Mouse (Mus musculus) forebrain, embryonic 10.5 days (tissue): ENCODE measurements around the gene Mgat4e. TPM values are rescaled to one million over a fixed set of nuclear protein-coding genes. Genes with fewer than 3 reads are reported as not detected.
"Not testable (repeated sequence)": the region's sequence is repeated elsewhere in the genome, so short reads cannot be mapped to it uniquely, and the experiment has no call there.

Experiments used
- DNase-seq: peaks from one replicate; pipeline ENCODE4 v3.0.0-alpha.2; 2017; ENCODE audit warnings: low spot score; ENCODE audit errors: extremely low spot score
- H3K27ac ChIP-seq: fragments of 300-500 bp; sonication (generic); 2 replicates; pipeline ENCODE4 v1.5.1; 2016; ENCODE audit warnings: mild to moderate bottlenecking
- H3K27me3 ChIP-seq: fragments of 300-500 bp; sonication (generic); 2 replicates; pipeline ENCODE4 v1.6.1; 2016; ENCODE audit warnings: mild to moderate bottlenecking; ENCODE audit not compliant: poor library complexity, severe bottlenecking
- H3K36me3 ChIP-seq: fragments of 300-500 bp; sonication (generic); replicated peaks from 2 replicates; pipeline ENCODE4 v1.6.1; 2016; ENCODE audit warnings: mild to moderate bottlenecking, moderate library complexity
- H3K4me1 ChIP-seq: fragments of 300-500 bp; sonication (generic); 2 replicates; pipeline ENCODE4 v1.6.1; 2016
- H3K4me3 ChIP-seq: fragments of 300-500 bp; sonication (generic); 2 replicates; pipeline ENCODE4 v1.5.1; 2016; ENCODE audit warnings: mild to moderate bottlenecking, moderate library complexity
- H3K9me3 ChIP-seq: fragments of 300-500 bp; sonication (generic); 2 replicates; pipeline ENCODE4 v1.6.1; 2016; ENCODE audit warnings: mild to moderate bottlenecking, moderate library complexity
- WGBS: fragments of 180-500 bp; shearing (Covaris S2); methylation state at CpG from one replicate; pipeline ENCODE4 v1.1.7; 2016; 5-methylcytosine and 5-hydroxymethylcytosine counted together
- polyA plus RNA-seq: library from polyadenylated mRNA; unstranded; fragments of >200 nt; fragmentation: Nextera tagmentation; extraction: Ambion mirVana; gene quantifications from 2 replicates; pipeline ENCODE4 v1.2.1, GENCODE M21; 2016

Gene Mgat4e
- polyA plus RNA-seq, 1 experiment from 2014 or later: not detected

- DNase-seq: no peak
- no peaks in the 10 kb centered on the region for H3K36me3 ChIP-seq
- peaks cover 11% of the 10 kb centered on the region for H3K27me3 ChIP-seq
- no peak overlapping the region for H3K27ac ChIP-seq
- no peaks in the 10 kb centered on the region for H3K9me3 ChIP-seq
- WGBS: 88% methylated on average over 3 of the region's 3 CpGs
- H3K4me3 ChIP-seq: no peak overlapping the region
- H3K4me1 ChIP-seq: peaks cover 24% of the 10 kb centered on the region
Observed at GRCm38 (mm10) chr1:134551869-134552268, 2.4 kb upstream of the Mgat4e start.

- H3K27ac ChIP-seq: no peak overlapping the region
- 0 out of 2 replicates have a peak, but pooled peaks cover 6% of the 10 kb centered on the region for H3K4me1 ChIP-seq
- no peak for DNase-seq
- no peak overlapping the region for H3K4me3 ChIP-seq
- H3K9me3 ChIP-seq: peaks cover 11% of the 10 kb centered on the region; the same call in 1 of the 2 replicates
- H3K36me3 ChIP-seq: no peaks in the 10 kb centered on the region
- no peaks in the 10 kb centered on the region; the same call in 1 of the 2 replicates for H3K27me3 ChIP-seq
- 84% methylated on average over 4 of the region's 4 CpGs for WGBS
Observed at GRCm38 (mm10) chr1:134548231-134548630, 1.3 kb downstream of the Mgat4e start.

GRCm38 (mm10) chr1:134540610-134541009, 8.9 kb downstream of the Mgat4e start:
- Histone ChIP-seq H3K9me3 (peaks cover 10% of the 10 kb centered on the region; the same call in 1 of the 2 replicates), H3K4me1 (no peaks in the 10 kb centered on the region), H3K27ac (no peak overlapping the region), H3K36me3 (no peaks in the 10 kb centered on the region), H3K27me3 (no peaks in the 10 kb centered on the region), H3K4me3 (no peak overlapping the region)
- DNase-seq: no peak
- 94% methylated on average over 10 of the region's 10 CpGs for WGBS

GRCm38 (mm10) chr1:134535513-134535912, 14.0 kb downstream of the Mgat4e start:
- Histone ChIP-seq H3K27ac (no peak overlapping the region), H3K4me3 (no peak overlapping the region), H3K36me3 (no peaks in the 10 kb centered on the region), H3K27me3 (no peaks in the 10 kb centered on the region), H3K9me3 (no peaks in the 10 kb centered on the region), H3K4me1 (no peaks in the 10 kb centered on the region)
- DNase-seq: no peak
- 72% methylated on average over 3 of the region's 3 CpGs for WGBS

- DNase-seq: no peak
- WGBS: 93% methylated on average over 1 of the region's 1 CpGs
- Histone ChIP-seq H3K4me3 (no peak overlapping the region), H3K27ac (no peak overlapping the region), H3K4me1 (no peaks in the 10 kb centered on the region), H3K27me3 (no peaks in the 10 kb centered on the region), H3K9me3 (no peaks in the 10 kb centered on the region), H3K36me3 (no peaks in the 10 kb centered on the region)
Observed at GRCm38 (mm10) chr1:134535054-134535453, 14.4 kb downstream of the Mgat4e start.

GRCm38 (mm10) chr1:134533710-134534109, 15.8 kb downstream of the Mgat4e start:
- not testable (repeated sequence) for H3K27me3 ChIP-seq, H3K9me3 ChIP-seq, H3K4me3 ChIP-seq, H3K36me3 ChIP-seq, H3K27ac ChIP-seq, H3K4me1 ChIP-seq, DNase-seq
- 92% methylated on average over 10 of the region's 10 CpGs for WGBS

GRCm38 (mm10) chr1:134530618-134531017, 18.9 kb downstream of the Mgat4e start:
- Histone ChIP-seq H3K4me1 (no peaks in the 10 kb centered on the region), H3K27ac (no peak overlapping the region), H3K36me3 (no peaks in the 10 kb centered on the region), H3K27me3 (no peaks in the 10 kb centered on the region), H3K9me3 (no peaks in the 10 kb centered on the region), H3K4me3 (no peak overlapping the region)
- 91% methylated on average over 6 of the region's 6 CpGs for WGBS
- no peak for DNase-seq

- no peak overlapping the region for H3K27ac ChIP-seq
- WGBS: 88% methylated on average over 6 of the region's 6 CpGs
- DNase-seq: no peak
Observed at GRCm38 (mm10) chr1:134526752-134527151, 22.7 kb downstream of the Mgat4e start.

GRCm38 (mm10) chr1:134525015-134525414, 24.5 kb downstream of the Mgat4e start:
- 88% methylated on average over 1 of the region's 1 CpGs for WGBS
- DNase-seq: no peak
- H3K27ac ChIP-seq: no peak overlapping the region
- H3K4me1 ChIP-seq: no peaks in the 10 kb centered on the region
- no peak overlapping the region for H3K4me3 ChIP-seq
- H3K9me3 ChIP-seq: no peaks in the 10 kb centered on the region
- no peaks in the 10 kb centered on the region for H3K27me3 ChIP-seq
- H3K36me3 ChIP-seq: no peaks in the 10 kb centered on the region

More at GRCm38 (mm10) chr1:134526752-134527151, 22.7 kb downstream of the Mgat4e start:
- Histone ChIP-seq H3K4me1 (no peaks in the 10 kb centered on the region), H3K9me3 (no peaks in the 10 kb centered on the region), H3K27me3 (no peaks in the 10 kb centered on the region), H3K4me3 (no peak overlapping the region), H3K36me3 (no peaks in the 10 kb centered on the region)

- DNase-seq: no peak
- Histone ChIP-seq H3K9me3 (no peaks in the 10 kb centered on the region), H3K36me3 (no peaks in the 10 kb centered on the region), H3K4me1 (no peaks in the 10 kb centered on the region), H3K4me3 (no peak overlapping the region), H3K27ac (no peak overlapping the region), H3K27me3 (no peaks in the 10 kb centered on the region)
- WGBS: 75% methylated on average over 5 of the region's 5 CpGs
Observed at GRCm38 (mm10) chr1:134524424-134524823, 25.1 kb downstream of the Mgat4e start.

- no peak overlapping the region for H3K27ac ChIP-seq
- H3K4me1 ChIP-seq: 0 out of 2 replicates have a peak, but pooled peaks cover 2% of the 10 kb centered on the region
- H3K4me3 ChIP-seq: no peak overlapping the region
- WGBS: 62% methylated on average over 2 of the region's 2 CpGs
- H3K27me3 ChIP-seq: no peaks in the 10 kb centered on the region
- DNase-seq: no peak
- no peaks in the 10 kb centered on the region for H3K36me3 ChIP-seq
- no peaks in the 10 kb centered on the region for H3K9me3 ChIP-seq
Observed at GRCm38 (mm10) chr1:134522325-134522724, 27.2 kb downstream of the Mgat4e start.

GRCm38 (mm10) chr1:134521163-134521562, 28.3 kb downstream of the Mgat4e start:
- no peak overlapping the region for H3K4me3 ChIP-seq
- no peak for DNase-seq
- peaks cover 13% of the 10 kb centered on the region for H3K4me1 ChIP-seq
- WGBS: 85% methylated on average over 7 of the region's 7 CpGs
- no peaks in the 10 kb centered on the region for H3K36me3 ChIP-seq
- no peaks in the 10 kb centered on the region for H3K27me3 ChIP-seq
- H3K27ac ChIP-seq: no peak overlapping the region
- H3K9me3 ChIP-seq: no peaks in the 10 kb centered on the region

- 86% methylated on average over 8 of the region's 8 CpGs for WGBS
Observed at GRCm38 (mm10) chr1:134520001-134520721, 29.3 kb downstream of the Mgat4e start.

More at GRCm38 (mm10) chr1:134520001-134520721, 29.3 kb downstream of the Mgat4e start:
- Histone ChIP-seq H3K36me3 (no peaks in the 10 kb centered on the region), H3K4me1 (peaks cover 16% of the 10 kb centered on the region), H3K9me3 (no peaks in the 10 kb centered on the region), H3K27ac (no peak overlapping the region), H3K27me3 (peaks cover 8% of the 10 kb centered on the region), H3K4me3 (no peak overlapping the region)
- no peak for DNase-seq
